Mouse (Mus musculus) R1 (cell line): ENCODE measurements around the gene Cbx3.

Experiments used
- DNase-seq: peaks from one replicate; pipeline ENCODE4 v3.0.0-alpha.2; 2018; ENCODE audit warnings: low read depth, low spot score

The Cbx3 gene

DNA sequence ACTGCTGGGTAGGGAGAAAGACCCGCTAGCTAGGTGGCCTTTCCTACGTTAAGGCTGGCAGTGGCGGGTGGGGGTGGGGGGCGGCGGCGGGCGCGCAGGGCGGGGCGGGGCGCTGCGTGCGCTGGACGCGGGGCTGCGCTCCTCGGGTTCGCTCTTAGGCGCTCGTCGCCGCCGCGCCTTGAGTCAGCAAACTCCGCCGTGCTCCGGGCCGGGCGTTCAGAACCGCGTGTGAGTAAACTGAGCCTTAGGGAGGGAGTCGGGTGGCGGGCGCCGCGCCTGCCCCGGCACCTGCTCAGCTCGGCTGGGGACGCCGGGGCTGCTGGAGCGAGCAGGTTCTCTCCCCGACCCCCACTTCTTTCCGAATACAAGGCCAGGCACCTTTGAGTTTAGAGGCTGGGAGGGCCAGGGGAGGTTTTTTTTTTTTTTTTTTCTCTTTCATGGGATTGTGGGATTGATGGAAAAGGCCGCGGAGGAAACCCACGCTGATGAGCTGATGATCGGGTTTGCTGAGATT lies 53.7 kb downstream of the Cbx3 start, which contains the start of gene Snx10:
TSS of gene Snx10 (plus strand) at position 95 of the 514 bp plus-strand sequence.
- peak; percentile 64 for DNase-seq

DNA sequence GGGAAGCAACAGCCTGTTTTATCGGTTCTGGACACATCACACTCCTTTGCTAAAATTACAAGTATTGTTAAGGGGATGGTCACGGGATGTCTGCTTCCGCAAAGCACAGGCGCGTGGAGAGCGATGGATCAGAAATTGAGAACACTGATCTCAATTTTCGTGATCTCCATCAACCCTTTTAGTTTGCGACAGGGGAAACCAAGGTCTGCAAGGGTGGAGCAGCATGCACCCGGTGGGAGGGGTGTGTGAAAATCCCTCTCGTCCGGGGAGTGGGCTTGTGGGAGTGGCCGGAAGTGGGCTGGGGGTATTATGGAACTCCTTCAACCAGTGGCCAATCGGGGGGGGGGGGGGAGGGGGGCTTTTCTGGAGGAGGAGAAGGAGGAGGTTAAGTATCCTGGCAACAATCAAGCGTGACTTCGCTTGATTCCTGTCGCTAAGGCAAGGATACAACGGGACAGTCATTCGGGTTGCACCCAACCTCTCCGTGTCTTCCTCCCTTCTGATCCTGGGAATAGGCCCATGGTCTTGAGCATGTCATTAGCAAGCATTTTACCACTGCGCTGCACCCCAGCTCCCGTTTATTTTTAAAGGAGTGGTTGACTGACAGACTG lies 54.3 kb downstream of the Cbx3 start:
- DNase-seq = peak; percentile 96

DNA sequence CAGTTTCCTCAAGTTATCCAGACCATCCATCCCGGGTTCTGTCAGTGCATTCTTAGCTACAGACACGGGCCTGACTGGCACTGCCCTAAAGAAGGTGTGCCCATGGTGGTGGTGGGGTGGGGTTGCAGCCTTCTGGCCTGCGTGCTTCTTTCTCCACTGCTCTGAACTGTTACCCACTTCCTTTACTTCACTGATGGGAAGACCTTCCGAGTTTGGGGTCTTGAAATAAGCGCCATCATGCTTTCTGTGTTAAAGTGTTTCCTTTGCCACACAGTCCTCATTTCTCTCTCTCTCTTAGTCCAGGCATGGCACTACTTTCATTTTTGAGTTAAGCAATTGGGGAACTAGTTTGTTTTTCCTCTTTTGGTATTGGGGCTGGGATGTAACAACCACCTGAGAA lies 54.8 kb downstream of the Cbx3 start:
- DNase-seq = no peak

DNA sequence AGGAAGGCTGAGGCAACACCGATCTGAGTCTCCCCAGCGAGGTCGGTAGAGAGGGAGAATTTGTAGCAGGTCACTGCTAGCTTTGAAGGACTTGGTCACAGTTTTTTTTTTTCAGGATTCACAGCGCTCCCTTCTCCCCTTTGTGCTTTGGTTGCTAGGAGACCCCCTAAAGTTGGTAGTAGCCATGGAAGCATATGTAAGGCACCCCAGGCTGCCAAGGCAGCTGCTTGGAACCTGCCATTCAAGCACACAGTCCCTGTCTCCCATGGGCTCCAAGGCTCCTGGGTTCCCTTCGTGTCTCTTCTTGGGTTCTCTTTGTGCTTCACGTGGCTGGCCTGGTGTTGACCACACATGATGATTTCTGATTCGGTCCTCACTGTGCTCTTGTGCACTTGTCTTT lies 59.3 kb downstream of the Cbx3 start:
- DNase-seq = peak; percentile 49
